Mouse (Mus musculus) urinary bladder, postnatal 14 days (tissue): Measurements from ENCODE around the gene Rlbp1.

ENCODE experiments used
- DNase-seq: peaks from one replicate; pipeline ENCODE4 v3.0.0; 2021; ENCODE audit warnings: low spot score

Rlbp1 gene

GRCm38 (mm10) chr7:79376516-79377275, 10.2 kb downstream of the Rlbp1 start:
- DNase-seq: no peak

GRCm38 (mm10) chr7:79375594-79375993, 11.3 kb downstream of the Rlbp1 start:
- no peak for DNase-seq

- no peak for DNase-seq
These were observed 12.8 kb downstream of the Rlbp1 start for GRCm38 (mm10) chr7:79374017-79374416.

- DNase-seq: peak; percentile 78
These were observed 15.4 kb downstream of the Rlbp1 start for GRCm38 (mm10) chr7:79371321-79371879.

GRCm38 (mm10) chr7:79369416-79369815, 17.4 kb downstream of the Rlbp1 start:
- no peak for DNase-seq

- DNase-seq: no peak
These were observed 18.2 kb downstream of the Rlbp1 start for GRCm38 (mm10) chr7:79368664-79369063.

GRCm38 (mm10) chr7:79363370-79364043, 23.3 kb downstream of the Rlbp1 start:
- no peak for DNase-seq

GRCm38 (mm10) chr7:79362830-79363229, 24.0 kb downstream of the Rlbp1 start:
- no peak for DNase-seq

- no peak for DNase-seq
These were observed 24.6 kb downstream of the Rlbp1 start for GRCm38 (mm10) chr7:79362208-79362607.

GRCm38 (mm10) chr7:79360056-79360455, 26.8 kb downstream of the Rlbp1 start:
- DNase-seq: no peak

- no peak for DNase-seq
These were observed 27.7 kb downstream of the Rlbp1 start for GRCm38 (mm10) chr7:79359183-79359435.

GRCm38 (mm10) chr7:79358350-79359182, 28.3 kb downstream of the Rlbp1 start:
- no peak for DNase-seq

- peak; percentile 74 for DNase-seq
These were observed 37.0 kb downstream of the Rlbp1 start for GRCm38 (mm10) chr7:79349738-79350386.

GRCm38 (mm10) chr7:79348816-79349215, 38.0 kb downstream of the Rlbp1 start:
- no peak for DNase-seq

- DNase-seq: no peak
These were observed 39.6 kb downstream of the Rlbp1 start for GRCm38 (mm10) chr7:79347108-79347813.

- no peak for DNase-seq
These were observed 40.2 kb downstream of the Rlbp1 start for GRCm38 (mm10) chr7:79346555-79347075.

GRCm38 (mm10) chr7:79345902-79346301, 40.9 kb downstream of the Rlbp1 start:
- peak; percentile 75 for DNase-seq

GRCm38 (mm10) chr7:79336362-79336910, 50.4 kb downstream of the Rlbp1 start:
- DNase-seq: peak; percentile 33

- no peak for DNase-seq
These were observed 53.4 kb downstream of the Rlbp1 start for GRCm38 (mm10) chr7:79333419-79333818.

- DNase-seq: no peak
These were observed 55.7 kb downstream of the Rlbp1 start for GRCm38 (mm10) chr7:79331197-79331596.

GRCm38 (mm10) chr7:79328769-79329168, 58.1 kb downstream of the Rlbp1 start:
- no peak for DNase-seq
